Mouse (Mus musculus) heart, embryonic 14.5 days (tissue): ENCODE data around the gene Sdk2. TPM values are rescaled to one million over a fixed set of nuclear protein-coding genes. Genes with fewer than 3 reads are reported as not detected.

Source experiments
- ATAC-seq: fragments of 200-750 bp; cut with Nextera tagmentation; 2 replicates; pipeline ENCODE4 v1.8.0; 2017; ENCODE audit warnings: low read depth, moderate TSS enrichment; ENCODE audit not compliant: insufficient number of reproducible peaks, insufficient read depth, low FRiP score
- H3K27ac ChIP-seq, 2 experiments: fragments of 200-500 bp in 1 of 2; fragments of 300-500 bp in 1 of 2; sonication (generic) in 1 of 2; replicated peaks in 1 of 2; 2 replicates each; pipeline ENCODE4 v1.5.1; 2012 to 2014; ENCODE audit warnings: low read depth in 2 of 2, low read length in 2 of 2, control low read depth in 1 of 2, mild to moderate bottlenecking in 1 of 2, mixed read lengths in 1 of 2; ENCODE audit not compliant: control insufficient read depth in 1 of 2, insufficient read depth in 1 of 2
- H3K27me3 ChIP-seq: fragments of 300-500 bp; sonication (generic); 2 replicates; pipeline ENCODE4 v1.6.1; 2014; ENCODE audit warnings: mild to moderate bottlenecking, low read length, control low read depth; ENCODE audit not compliant: control insufficient read depth, insufficient read depth
- H3K36me3 ChIP-seq: fragments of 300-500 bp; sonication (generic); 2 replicates; pipeline ENCODE4 v1.6.1; 2014; ENCODE audit warnings: mild to moderate bottlenecking, control low read depth, low read length, mixed read lengths; ENCODE audit not compliant: control insufficient read depth, insufficient read depth
- H3K4me1 ChIP-seq, 2 experiments: fragments of 200-500 bp in 1 of 2; fragments of 300-500 bp in 1 of 2; sonication (generic) in 1 of 2; 2 replicates each; pipeline ENCODE4 v1.6.1; 2012 to 2014; ENCODE audit warnings: low read length in 2 of 2, control low read depth in 1 of 2, mixed read lengths in 1 of 2; ENCODE audit not compliant: control insufficient read depth in 2 of 2, insufficient read depth in 2 of 2
- H3K4me2 ChIP-seq: fragments of 300-500 bp; sonication (generic); 2 replicates; pipeline ENCODE4 v1.6.1; 2014; ENCODE audit warnings: mild to moderate bottlenecking, low read length
- H3K4me3 ChIP-seq, 2 experiments: fragments of 200-500 bp in 1 of 2; fragments of 300-500 bp in 1 of 2; sonication (generic) in 1 of 2; 2 replicates each; pipeline ENCODE4 v1.5.1; 2012 to 2014; ENCODE audit warnings: low read length in 2 of 2, mild to moderate bottlenecking in 2 of 2, control low read depth in 1 of 2, low read depth in 1 of 2, moderate library complexity in 1 of 2; ENCODE audit not compliant: control insufficient read depth in 1 of 2, insufficient read depth in 1 of 2
- H3K9ac ChIP-seq: fragments of 300-500 bp; sonication (generic); 2 replicates; pipeline ENCODE4 v1.6.1; 2014; ENCODE audit warnings: mild to moderate bottlenecking, low read length
- H3K9me3 ChIP-seq: fragments of 300-500 bp; sonication (generic); 2 replicates; pipeline ENCODE4 v1.6.1; 2016; ENCODE audit warnings: low read length, control low read depth; ENCODE audit not compliant: control insufficient read depth
- WGBS: fragments of 180-500 bp; shearing (Covaris S2); extraction: QIAGEN DNeasy Blood & Tissue Kit; methylation state at CpG from one replicate; pipeline ENCODE4 v1.1.7; 2014; 5-methylcytosine and 5-hydroxymethylcytosine counted together
- polyA plus RNA-seq: library from polyadenylated mRNA; unstranded; fragments of >200 nt; fragmentation: Nextera tagmentation; extraction: Ambion mirVana; gene quantifications from 2 replicates; pipeline ENCODE4 v1.2.1, GENCODE M21; 2014

Sdk2 gene
- polyA plus RNA-seq, 1 experiment from 2014 or later: 2.4 TPM

DNA sequence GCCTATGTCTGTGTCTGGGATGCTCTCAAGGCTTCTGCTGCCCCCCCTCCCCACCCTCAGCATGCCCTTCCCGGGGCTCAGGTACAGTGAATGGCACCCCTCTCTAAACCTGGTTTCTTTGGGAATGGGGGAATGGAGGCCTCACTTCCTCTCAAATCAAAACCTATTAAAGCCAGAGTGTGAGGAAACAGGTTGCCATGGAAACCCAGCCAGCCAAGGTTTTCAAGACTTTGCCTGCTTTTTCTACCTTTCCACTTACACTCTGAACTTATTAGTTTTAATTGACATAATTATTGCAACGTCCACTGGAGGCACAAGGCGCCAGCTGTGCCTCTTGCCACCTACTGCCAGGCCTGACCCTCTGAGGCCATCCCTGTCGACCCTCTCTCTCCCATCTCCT is 135.1 kb downstream of the Sdk2 start:
- H3K4me3 ChIP-seq: no peak overlapping the region
- H3K4me1 ChIP-seq: peaks cover 4 to 6% of the 10 kb centered on the region in 2 experiments; a peak in 1 of 4 replicates
- no peak overlapping the region for H3K4me2 ChIP-seq
- H3K36me3 ChIP-seq: no peaks in the 10 kb centered on the region
- H3K27ac ChIP-seq: no peak overlapping the region
- 67% methylated on average over 4 of the region's 4 CpGs for WGBS
- no peak for ATAC-seq
- no peaks in the 10 kb centered on the region for H3K27me3 ChIP-seq
- no peaks in the 10 kb centered on the region for H3K9me3 ChIP-seq
- no peak overlapping the region for H3K9ac ChIP-seq

DNA sequence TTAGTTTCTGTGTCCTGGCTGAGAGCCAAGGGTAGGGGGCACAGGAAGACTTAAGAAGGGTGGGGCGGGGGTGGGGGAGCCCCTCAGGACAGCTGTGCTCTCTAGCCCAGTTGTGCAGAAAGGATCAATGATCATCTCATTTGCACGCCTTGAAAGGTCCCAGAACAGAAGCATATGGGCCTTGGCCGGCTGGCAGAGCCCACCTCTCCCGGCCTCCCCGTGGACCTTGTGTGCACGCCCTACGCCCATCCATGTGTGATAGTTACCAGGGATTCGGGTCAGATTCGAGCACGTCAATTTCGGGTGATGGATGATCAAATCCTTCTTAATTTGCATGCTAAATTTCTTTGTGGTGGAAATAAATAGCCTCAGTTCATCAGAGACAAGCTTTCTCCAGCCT is 136.7 kb downstream of the Sdk2 start:
- Histone ChIP-seq H3K9me3 (no peaks in the 10 kb centered on the region), H3K36me3 (no peaks in the 10 kb centered on the region), H3K4me1 (peaks cover 4 to 6% of the 10 kb centered on the region in 2 experiments; a peak in 1 of 4 replicates), H3K27ac (no peak overlapping the region), H3K4me3 (no peak overlapping the region), H3K27me3 (no peaks in the 10 kb centered on the region), H3K4me2 (no peak overlapping the region), H3K9ac (no peak overlapping the region)
- no peak for ATAC-seq
- 79% methylated on average over 11 of the region's 11 CpGs for WGBS

DNA sequence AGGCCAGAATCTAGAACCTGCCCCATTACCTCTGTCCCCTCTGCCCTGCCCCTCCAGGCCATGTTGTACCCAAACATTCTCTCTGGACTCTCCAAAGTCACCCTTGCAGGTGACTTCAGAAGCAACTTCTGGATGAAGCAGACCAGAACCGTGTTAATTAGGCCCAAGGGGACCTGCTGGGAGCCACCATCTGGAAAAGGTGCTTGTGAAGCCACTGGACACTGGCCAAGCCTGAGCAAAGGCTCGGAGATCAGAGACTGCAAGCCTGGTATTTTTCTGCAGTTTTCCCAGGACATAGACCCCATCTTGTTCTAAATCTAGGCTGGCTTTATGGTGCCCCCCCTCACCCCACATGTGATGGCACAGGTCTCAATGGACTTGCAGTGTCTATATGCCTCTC is 138.0 kb downstream of the Sdk2 start:
- 70% methylated on average over 2 of the region's 2 CpGs for WGBS
- Histone ChIP-seq H3K9ac (no peak overlapping the region), H3K4me3 (no peak overlapping the region), H3K9me3 (no peaks in the 10 kb centered on the region), H3K4me1 (peaks cover 4 to 6% of the 10 kb centered on the region in 2 experiments; a peak in 1 of 4 replicates), H3K36me3 (no peaks in the 10 kb centered on the region), H3K4me2 (no peak overlapping the region), H3K27ac (no peak overlapping the region), H3K27me3 (no peaks in the 10 kb centered on the region)
- no peak for ATAC-seq

DNA sequence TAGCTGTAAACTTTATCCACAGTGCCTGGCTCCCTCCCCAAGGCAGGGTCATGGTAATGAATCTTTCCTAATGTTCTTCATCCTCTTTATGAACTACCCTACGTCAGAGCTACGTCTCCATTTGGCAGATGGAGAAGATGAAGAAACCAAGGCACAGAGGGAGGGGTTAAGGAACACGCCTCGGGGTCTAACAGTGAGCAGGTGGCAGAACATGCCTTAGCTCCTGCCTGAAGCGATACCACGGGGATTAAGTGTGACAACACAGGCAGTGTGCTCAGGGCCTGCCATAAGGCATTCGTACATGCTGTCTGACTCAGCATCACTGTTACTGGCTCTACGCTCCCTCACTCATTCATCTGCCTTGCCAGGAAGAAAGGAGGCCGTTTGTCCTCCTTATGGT is 138.6 kb downstream of the Sdk2 start:
- no peak for ATAC-seq
- Histone ChIP-seq H3K27me3 (no peaks in the 10 kb centered on the region), H3K4me2 (no peak overlapping the region), H3K9ac (no peak overlapping the region), H3K27ac (no peak overlapping the region), H3K4me3 (no peak overlapping the region), H3K4me1 (peaks cover 4 to 6% of the 10 kb centered on the region in 2 experiments; a peak in 1 of 4 replicates), H3K36me3 (no peaks in the 10 kb centered on the region), H3K9me3 (no peaks in the 10 kb centered on the region)
- WGBS: 74% methylated on average over 9 of the region's 9 CpGs

DNA sequence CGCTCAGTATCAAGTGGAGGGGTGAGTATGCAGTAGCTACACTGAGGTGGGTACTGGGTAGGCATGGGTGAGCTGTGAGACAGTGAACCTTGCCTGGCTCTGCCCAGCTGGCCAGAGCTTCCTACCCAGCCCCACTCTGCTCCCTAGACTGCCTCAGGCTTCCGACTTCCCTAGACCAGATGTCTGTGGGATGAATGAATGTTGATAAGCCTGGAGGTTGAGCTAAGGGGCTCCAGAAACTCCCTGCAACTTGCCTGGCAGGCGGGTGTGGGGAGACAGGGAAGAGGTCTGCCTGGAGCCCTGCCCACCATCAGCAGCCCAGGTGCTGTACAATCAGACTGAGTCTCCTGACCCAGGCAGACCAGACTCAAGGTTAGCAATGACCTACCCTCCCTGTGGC is 139.0 kb downstream of the Sdk2 start:
- peaks cover 4 to 6% of the 10 kb centered on the region in 2 experiments; a peak in 1 of 4 replicates for H3K4me1 ChIP-seq
- H3K4me2 ChIP-seq: no peak overlapping the region
- ATAC-seq: no peak
- no peaks in the 10 kb centered on the region for H3K9me3 ChIP-seq
- no peak overlapping the region for H3K9ac ChIP-seq
- H3K36me3 ChIP-seq: no peaks in the 10 kb centered on the region
- no peak overlapping the region for H3K4me3 ChIP-seq
- WGBS: 46% methylated on average over 3 of the region's 3 CpGs
- no peak overlapping the region for H3K27ac ChIP-seq
- no peaks in the 10 kb centered on the region for H3K27me3 ChIP-seq

DNA sequence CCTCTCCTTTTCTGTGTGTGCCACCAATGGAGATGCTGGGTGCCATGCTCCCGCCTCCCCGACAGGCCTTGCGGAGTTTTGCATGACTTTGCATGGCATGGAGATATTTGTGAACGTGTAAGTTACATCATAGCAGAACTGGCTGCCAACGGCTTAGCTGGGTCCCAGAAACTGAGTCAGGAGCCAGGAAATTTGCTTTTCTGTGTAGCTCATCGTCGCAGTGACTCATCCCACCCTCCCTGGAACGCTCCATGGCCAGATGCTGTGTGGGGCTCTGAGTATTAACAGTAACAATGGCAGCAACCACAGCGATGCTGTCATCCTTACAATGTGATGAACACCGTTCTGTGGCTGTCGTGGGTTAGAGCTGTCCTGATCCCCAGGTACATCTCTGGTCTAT is 139.6 kb downstream of the Sdk2 start:
- no peak overlapping the region for H3K4me2 ChIP-seq
- WGBS: 80% methylated on average over 11 of the region's 11 CpGs
- no peak overlapping the region for H3K9ac ChIP-seq
- no peak overlapping the region for H3K4me3 ChIP-seq
- no peak overlapping the region for H3K27ac ChIP-seq
- H3K27me3 ChIP-seq: no peaks in the 10 kb centered on the region
- peaks cover 4 to 6% of the 10 kb centered on the region in 2 experiments; a peak in 1 of 4 replicates for H3K4me1 ChIP-seq
- no peak for ATAC-seq
- no peaks in the 10 kb centered on the region for H3K36me3 ChIP-seq
- no peaks in the 10 kb centered on the region for H3K9me3 ChIP-seq

DNA sequence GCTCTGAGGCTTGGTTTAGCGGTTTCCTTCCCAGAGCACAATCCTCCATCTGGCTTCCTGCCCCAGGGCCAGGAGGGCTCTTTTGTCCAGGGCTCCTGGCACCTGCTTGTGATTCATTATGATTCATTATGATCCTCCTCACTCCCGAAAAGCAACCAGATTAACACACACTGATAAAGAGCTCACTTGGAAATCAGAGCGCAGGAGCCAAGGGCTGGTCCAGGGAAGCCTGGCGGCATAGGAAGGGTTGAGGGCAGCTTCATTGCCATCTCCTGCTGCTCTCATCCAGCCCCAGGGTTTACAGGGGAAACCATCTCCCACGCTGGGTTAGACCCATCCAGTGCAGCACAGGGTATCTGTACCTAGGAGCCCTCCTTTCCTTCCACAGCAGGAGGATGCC is 143.7 kb downstream of the Sdk2 start:
- Histone ChIP-seq H3K27me3 (no peaks in the 10 kb centered on the region), H3K4me1 (peaks cover 4 to 6% of the 10 kb centered on the region in 2 experiments; a peak in 1 of 4 replicates), H3K9ac (no peak overlapping the region), H3K27ac (no peak overlapping the region), H3K4me3 (no peak overlapping the region), H3K4me2 (no peak overlapping the region), H3K36me3 (no peaks in the 10 kb centered on the region), H3K9me3 (no peaks in the 10 kb centered on the region)
- ATAC-seq: no peak; the same call in 1 of the 2 replicates
- WGBS: 68% methylated on average over 5 of the region's 5 CpGs

DNA sequence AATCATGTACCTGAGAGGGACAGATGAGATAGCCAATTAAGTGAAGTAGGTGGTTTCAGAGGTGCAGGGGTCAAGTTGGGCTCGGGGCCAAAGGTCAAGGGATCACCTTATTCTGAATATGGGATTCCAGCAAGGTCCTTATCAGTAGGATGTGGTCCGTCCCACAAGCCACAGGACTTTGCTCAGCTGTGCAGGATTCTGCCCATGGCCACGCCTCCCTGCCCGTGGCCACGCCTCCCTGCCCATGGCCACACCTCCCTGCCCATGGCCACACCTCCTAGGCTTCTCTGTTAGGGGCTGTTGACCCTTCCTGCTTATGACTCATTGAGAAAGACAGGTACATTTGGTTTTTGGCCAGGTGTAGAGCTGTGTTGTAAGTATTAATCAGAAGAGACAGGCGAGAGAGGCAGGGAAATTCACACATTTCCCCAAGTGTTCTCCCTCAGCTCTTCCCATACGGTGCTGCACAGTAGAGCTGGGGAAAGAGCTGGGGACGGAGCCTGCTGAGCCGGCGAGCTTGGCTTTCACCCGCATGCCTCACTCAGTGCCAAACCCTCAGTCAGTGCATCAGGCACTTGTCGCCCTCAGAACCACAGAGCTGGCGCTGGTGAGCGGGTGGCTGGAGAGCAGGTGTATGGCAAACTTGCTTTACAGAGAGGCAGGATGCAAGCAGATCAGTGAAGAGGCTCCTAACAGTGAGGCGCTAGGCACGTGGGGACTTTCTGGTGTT is 163.6 kb downstream of the Sdk2 start:
- no peak for ATAC-seq
- Histone ChIP-seq H3K4me1 (peaks cover 0 to 2% of the 10 kb centered on the region in 2 experiments; a peak in 1 of 4 replicates), H3K27me3 (no peaks in the 10 kb centered on the region), H3K27ac (no peak overlapping the region), H3K9me3 (no peaks in the 10 kb centered on the region), H3K36me3 (no peaks in the 10 kb centered on the region), H3K9ac (no peak overlapping the region), H3K4me3 (no peak overlapping the region), H3K4me2 (no peak overlapping the region)
- WGBS: 71% methylated on average over 16 of the region's 16 CpGs
